Mouse (Mus musculus) stomach, embryonic 14.5 days (tissue): Measurements from ENCODE around the gene Tedc1. TPM values are rescaled to one million over a fixed set of nuclear protein-coding genes. Genes with fewer than 3 reads are reported as not detected.

Source experiments
- ATAC-seq: fragments of 200-750 bp; cut with Nextera tagmentation; 2 replicates; pipeline ENCODE4 v1.8.0; 2017; ENCODE audit warnings: low read depth, moderate TSS enrichment; ENCODE audit not compliant: insufficient number of reproducible peaks, insufficient read depth, low FRiP score
- H3K27ac ChIP-seq: fragments of 300-500 bp; sonication (generic); 2 replicates; pipeline ENCODE4 v1.5.1; 2014; ENCODE audit warnings: mild to moderate bottlenecking, low read length, moderate library complexity, mixed read lengths
- H3K27me3 ChIP-seq: fragments of 300-500 bp; sonication (generic); 2 replicates; pipeline ENCODE4 v1.6.1; 2014; ENCODE audit warnings: low read length, control low read depth, mixed read lengths; ENCODE audit not compliant: control insufficient read depth, insufficient read depth
- H3K36me3 ChIP-seq: fragments of 300-500 bp; sonication (generic); 2 replicates; pipeline ENCODE4 v1.6.1; 2014; ENCODE audit warnings: mild to moderate bottlenecking, control low read depth, low read length, moderate library complexity, mixed read lengths; ENCODE audit not compliant: control insufficient read depth, insufficient read depth
- H3K4me1 ChIP-seq: fragments of 300-500 bp; sonication (generic); 2 replicates; pipeline ENCODE4 v1.6.1; 2014; ENCODE audit warnings: low read length, control low read depth, mixed read lengths; ENCODE audit not compliant: control insufficient read depth, insufficient read depth
- H3K4me2 ChIP-seq: fragments of 300-500 bp; sonication (generic); replicated peaks from 2 replicates; pipeline ENCODE4 v1.6.1; 2014; ENCODE audit warnings: low read depth, low read length, control low read depth
- H3K4me3 ChIP-seq: fragments of 300-500 bp; sonication (generic); 2 replicates; pipeline ENCODE4 v1.5.1; 2014; ENCODE audit warnings: low read depth, low read length, control low read depth
- H3K9ac ChIP-seq: fragments of 300-500 bp; sonication (generic); replicated peaks from 2 replicates; pipeline ENCODE4 v1.6.1; 2014; ENCODE audit warnings: low read depth, mild to moderate bottlenecking, control low read depth, low read length, moderate library complexity, mixed read lengths
- H3K9me3 ChIP-seq: fragments of 300-500 bp; sonication (generic); 2 replicates; pipeline ENCODE4 v1.6.1; 2016; ENCODE audit warnings: low read depth, low read length, control low read depth; ENCODE audit not compliant: control insufficient read depth
- WGBS: fragments of 180-500 bp; shearing (Covaris S2); extraction: QIAGEN DNeasy Blood & Tissue Kit; methylation state at CpG from one replicate; pipeline ENCODE4 v1.1.7; 2014; 5-methylcytosine and 5-hydroxymethylcytosine counted together
- polyA plus RNA-seq: library from polyadenylated mRNA; unstranded; fragments of >200 nt; fragmentation: Nextera tagmentation; extraction: Ambion mirVana; gene quantifications from 2 replicates; pipeline ENCODE4 v1.2.1, GENCODE M21; 2014

Gene Tedc1
- polyA plus RNA-seq, 1 experiment from 2014 or later, result 34.7 TPM

GRCm38 (mm10) chr12:113207737-113208136, 51.5 kb downstream of the Tedc1 start:
- H3K4me2 ChIP-seq, result no peak overlapping the region
- 78% methylated on average over 6 of the region's 6 CpGs for WGBS
- H3K27me3 ChIP-seq, result no peaks in the 10 kb centered on the region
- ATAC-seq, result no peak
- H3K9ac ChIP-seq, result no peak overlapping the region
- no peak overlapping the region for H3K4me3 ChIP-seq
- no peaks in the 10 kb centered on the region for H3K36me3 ChIP-seq
- no peaks in the 10 kb centered on the region for H3K4me1 ChIP-seq
- no peaks in the 10 kb centered on the region for H3K9me3 ChIP-seq
- no peak overlapping the region for H3K27ac ChIP-seq

GRCm38 (mm10) chr12:113210586-113211378, 54.6 kb downstream of the Tedc1 start:
- no peak overlapping the region for H3K27ac ChIP-seq
- no peak for ATAC-seq
- no peak overlapping the region for H3K4me3 ChIP-seq
- no peaks in the 10 kb centered on the region for H3K27me3 ChIP-seq
- H3K9me3 ChIP-seq, result no peaks in the 10 kb centered on the region
- WGBS, result 85% methylated on average over 17 of the region's 17 CpGs
- no peaks in the 10 kb centered on the region for H3K4me1 ChIP-seq
- no peaks in the 10 kb centered on the region for H3K36me3 ChIP-seq
- no peak overlapping the region for H3K4me2 ChIP-seq
- no peak overlapping the region for H3K9ac ChIP-seq

GRCm38 (mm10) chr12:113211772-113212171, 55.6 kb downstream of the Tedc1 start:
- no peaks in the 10 kb centered on the region for H3K36me3 ChIP-seq
- 78% methylated on average over 5 of the region's 5 CpGs for WGBS
- H3K27ac ChIP-seq, result no peak overlapping the region
- H3K27me3 ChIP-seq, result no peaks in the 10 kb centered on the region
- H3K4me2 ChIP-seq, result no peak overlapping the region
- H3K9ac ChIP-seq, result no peak overlapping the region
- no peaks in the 10 kb centered on the region for H3K9me3 ChIP-seq
- no peak for ATAC-seq
- no peak overlapping the region for H3K4me3 ChIP-seq
- H3K4me1 ChIP-seq, result no peaks in the 10 kb centered on the region

- Histone ChIP-seq H3K36me3 (no peaks in the 10 kb centered on the region), H3K27ac (no peak overlapping the region), H3K9me3 (no peaks in the 10 kb centered on the region), H3K4me3 (no peak overlapping the region), H3K4me2 (no peak overlapping the region), H3K27me3 (no peaks in the 10 kb centered on the region), H3K9ac (no peak overlapping the region), H3K4me1 (no peaks in the 10 kb centered on the region)
- WGBS, result 87% methylated on average over 10 of the region's 10 CpGs
- ATAC-seq, result no peak
Observed at GRCm38 (mm10) chr12:113212326-113212924, 56.2 kb downstream of the Tedc1 start.

GRCm38 (mm10) chr12:113213226-113213625, 57.0 kb downstream of the Tedc1 start:
- no peaks in the 10 kb centered on the region for H3K36me3 ChIP-seq
- no peak overlapping the region for H3K9ac ChIP-seq
- ATAC-seq, result no peak
- 77% methylated on average over 2 of the region's 2 CpGs for WGBS
- no peak overlapping the region for H3K27ac ChIP-seq
- no peaks in the 10 kb centered on the region for H3K4me1 ChIP-seq
- no peak overlapping the region for H3K4me3 ChIP-seq
- H3K9me3 ChIP-seq, result no peaks in the 10 kb centered on the region
- H3K4me2 ChIP-seq, result no peak overlapping the region
- no peaks in the 10 kb centered on the region for H3K27me3 ChIP-seq

GRCm38 (mm10) chr12:113214072-113214808, 58.0 kb downstream of the Tedc1 start:
- Histone ChIP-seq H3K4me2 (no peak overlapping the region), H3K27me3 (no peaks in the 10 kb centered on the region), H3K9ac (no peak overlapping the region), H3K9me3 (no peaks in the 10 kb centered on the region), H3K4me1 (no peaks in the 10 kb centered on the region), H3K36me3 (no peaks in the 10 kb centered on the region), H3K27ac (no peak overlapping the region), H3K4me3 (no peak overlapping the region)
- no peak for ATAC-seq
- WGBS, result 84% methylated on average over 25 of the region's 25 CpGs

- Histone ChIP-seq H3K4me3 (no peak overlapping the region), H3K27ac (no peak overlapping the region), H3K9ac (no peak overlapping the region), H3K36me3 (no peaks in the 10 kb centered on the region), H3K27me3 (no peaks in the 10 kb centered on the region), H3K4me1 (no peaks in the 10 kb centered on the region), H3K9me3 (no peaks in the 10 kb centered on the region), H3K4me2 (no peak overlapping the region)
- no peak for ATAC-seq
- WGBS, result 80% methylated on average over 16 of the region's 16 CpGs
Observed at GRCm38 (mm10) chr12:113214972-113215666, 58.9 kb downstream of the Tedc1 start.
